Mouse (Mus musculus): ENCODE measurements around the gene Fgr.

Fgr gene

DNA sequence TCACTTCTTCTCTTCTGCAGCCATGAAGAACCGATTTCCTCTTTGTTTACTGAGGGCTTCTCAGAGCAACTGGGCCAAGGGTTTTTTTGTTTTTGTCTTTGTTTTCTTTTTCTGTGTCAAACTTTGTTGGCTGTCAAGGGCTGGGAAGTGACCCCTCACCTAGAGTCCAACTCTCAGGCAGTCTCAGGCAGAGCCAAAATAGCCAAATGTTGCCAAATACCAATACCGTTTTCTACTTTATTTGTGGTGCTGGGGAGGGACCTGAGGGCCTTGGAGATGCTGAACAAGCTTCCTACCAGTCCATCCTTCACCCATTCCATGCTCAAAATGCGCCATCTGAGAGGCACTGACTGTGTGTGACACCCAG is 14.2 kb upstream of the Fgr start:
- no peak for DNase-seq

DNA sequence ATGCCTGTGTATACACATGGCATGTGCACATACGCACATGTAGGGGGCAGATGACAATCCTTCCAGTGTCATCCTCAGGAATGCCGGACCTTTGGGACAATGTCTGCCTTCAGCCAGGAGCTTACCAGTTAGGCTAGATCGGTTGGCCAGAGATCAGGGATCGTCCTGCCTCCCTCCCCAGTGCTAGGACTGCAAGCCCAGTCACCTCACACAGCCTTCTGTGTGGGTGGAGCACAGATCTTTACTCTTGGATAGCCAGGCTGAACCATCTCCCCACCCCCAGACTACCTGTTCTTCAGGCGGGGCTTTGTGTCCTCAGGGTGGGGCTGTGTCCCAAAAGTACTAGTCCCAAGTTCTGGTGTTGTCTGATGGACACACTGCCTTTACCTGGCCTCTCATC is 13.6 kb upstream of the Fgr start:
- no peak for DNase-seq

DNA sequence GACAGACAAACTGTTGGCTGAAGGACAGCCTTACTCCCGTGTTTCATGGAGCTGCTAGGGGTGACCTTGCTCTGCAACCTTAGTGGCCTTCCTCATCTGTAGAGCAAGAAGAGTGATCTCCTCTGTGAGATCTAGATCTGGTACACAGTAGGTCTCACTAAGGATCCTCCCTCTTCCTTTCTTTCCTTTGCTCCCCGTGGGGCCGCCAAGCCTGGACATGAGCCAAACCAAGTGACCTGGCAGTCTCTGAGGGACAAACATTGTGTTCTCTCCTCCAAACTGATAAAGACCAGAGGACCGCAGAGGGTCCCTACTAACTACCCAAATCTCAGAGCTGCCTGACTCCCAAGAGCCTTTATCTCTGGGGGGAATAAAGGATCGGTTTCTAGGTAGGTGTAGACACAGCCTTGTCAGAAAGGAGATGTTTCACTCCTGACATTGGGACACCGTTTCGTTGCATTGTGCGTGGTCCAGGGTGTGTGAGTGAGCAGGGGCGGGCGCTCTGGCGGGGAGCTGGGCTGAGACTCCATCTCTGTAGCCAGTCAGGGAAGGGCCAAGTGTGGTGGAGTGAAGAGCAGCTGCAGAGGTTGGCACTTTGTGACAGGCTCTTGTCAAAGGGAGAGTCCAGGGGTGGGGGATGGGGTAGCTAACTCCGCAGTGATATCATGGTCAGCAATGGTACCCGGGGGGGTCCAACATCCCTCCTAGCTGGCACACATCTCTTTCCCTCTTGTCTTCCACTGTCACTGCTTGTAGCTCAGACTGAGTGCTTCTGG is 12.8 kb upstream of the Fgr start:
- DNase-seq = no peak

DNA sequence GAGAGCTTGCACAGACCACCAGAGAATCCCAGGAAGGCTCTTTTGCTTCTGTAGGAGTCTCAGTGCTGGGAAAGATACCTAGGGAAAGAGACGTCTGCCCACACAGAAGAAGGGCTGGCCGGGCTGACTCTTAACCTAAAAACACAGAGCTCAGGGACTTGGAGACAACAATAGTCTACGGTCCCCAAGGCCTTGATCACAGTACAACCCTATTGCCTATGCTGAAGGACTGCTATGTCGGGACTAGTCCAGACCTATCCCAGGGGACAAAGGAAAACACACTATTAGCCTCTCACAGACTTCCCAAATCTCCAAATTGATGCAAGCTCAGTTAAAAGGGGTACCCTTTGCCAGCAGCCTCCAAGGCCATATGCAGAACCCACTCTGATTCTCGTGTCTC is 12.0 kb upstream of the Fgr start:
- no peak for DNase-seq

DNA sequence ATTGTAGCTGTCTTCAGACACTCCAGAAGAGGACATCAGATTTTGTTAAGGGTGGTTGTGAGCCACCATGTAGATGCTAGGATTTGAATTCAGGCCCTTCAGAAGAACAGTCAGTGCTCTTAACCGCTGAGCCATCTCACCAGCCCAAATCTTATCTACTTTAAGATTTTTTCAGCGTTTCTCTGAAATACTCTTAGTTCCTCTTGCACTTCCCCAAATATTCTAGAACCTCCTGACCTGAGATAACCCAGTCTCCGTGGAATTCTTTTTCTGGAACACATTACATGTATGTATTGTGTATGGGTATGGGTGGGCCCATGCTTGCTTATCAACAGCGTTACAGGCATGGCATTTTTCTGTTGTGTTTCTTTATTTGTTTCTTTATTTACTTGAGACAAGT is 11.3 kb upstream of the Fgr start:
- no peak for DNase-seq

DNA sequence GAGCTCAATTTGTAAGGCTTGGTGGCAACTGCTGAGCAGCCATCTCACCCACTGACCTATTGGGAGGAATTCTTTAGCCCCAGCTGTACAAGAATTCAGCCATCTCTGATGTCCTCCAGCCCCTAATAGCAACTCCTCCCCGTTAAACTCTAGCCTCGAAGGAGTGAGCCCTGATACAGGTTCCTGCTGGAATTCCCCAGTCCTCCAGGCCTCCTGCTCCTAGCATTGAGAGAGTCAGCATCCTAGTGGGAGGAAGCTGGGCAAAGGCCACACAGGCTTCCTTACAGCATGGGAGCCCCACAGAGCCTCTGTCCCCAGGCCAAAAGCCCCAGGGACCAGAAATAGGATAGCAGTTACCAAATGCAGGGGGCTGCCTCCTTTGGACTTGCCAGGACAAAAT is 10.5 kb upstream of the Fgr start:
- no peak for DNase-seq

DNA sequence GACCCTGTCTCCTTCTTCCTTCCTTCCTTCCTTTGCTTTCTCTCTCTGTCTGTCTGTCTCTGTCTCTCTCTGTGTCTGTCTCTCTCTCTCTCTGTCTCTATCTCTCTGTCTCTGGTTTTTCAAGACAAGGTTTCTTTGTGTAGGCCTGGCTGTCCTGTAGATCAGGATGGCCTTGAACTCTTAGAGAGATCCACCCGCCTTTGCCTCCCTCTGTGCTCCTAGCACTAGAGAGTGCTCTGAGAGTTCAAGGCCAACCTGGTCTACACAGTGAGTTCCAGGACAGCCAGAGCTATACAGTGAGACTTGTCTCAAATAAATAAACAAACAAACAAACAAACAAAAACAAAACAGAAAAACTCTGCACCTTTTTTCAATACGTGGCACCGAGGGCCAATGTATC is 9.8 kb upstream of the Fgr start:
- no peak for DNase-seq

DNA sequence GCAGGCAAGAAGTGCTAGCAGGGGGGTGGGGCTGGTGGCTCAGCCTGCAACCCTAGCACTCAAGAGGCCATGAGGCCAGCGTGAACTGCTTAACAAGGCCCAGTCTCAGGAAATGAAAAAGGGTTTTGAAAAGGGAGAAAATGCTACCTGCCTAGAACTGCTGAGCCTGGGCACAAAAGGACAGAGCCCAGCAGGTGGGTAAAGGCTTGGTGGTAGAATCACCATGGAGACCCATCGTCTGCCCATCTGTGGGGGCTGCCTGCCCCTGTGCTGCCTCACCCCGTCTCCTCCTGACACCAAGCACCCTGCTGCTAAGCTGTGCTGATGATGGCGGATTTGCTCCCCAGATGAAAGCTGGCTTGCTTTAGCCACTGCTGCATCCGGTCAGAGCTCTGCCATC is 9.4 kb upstream of the Fgr start:
- DNase-seq = no peak

DNA sequence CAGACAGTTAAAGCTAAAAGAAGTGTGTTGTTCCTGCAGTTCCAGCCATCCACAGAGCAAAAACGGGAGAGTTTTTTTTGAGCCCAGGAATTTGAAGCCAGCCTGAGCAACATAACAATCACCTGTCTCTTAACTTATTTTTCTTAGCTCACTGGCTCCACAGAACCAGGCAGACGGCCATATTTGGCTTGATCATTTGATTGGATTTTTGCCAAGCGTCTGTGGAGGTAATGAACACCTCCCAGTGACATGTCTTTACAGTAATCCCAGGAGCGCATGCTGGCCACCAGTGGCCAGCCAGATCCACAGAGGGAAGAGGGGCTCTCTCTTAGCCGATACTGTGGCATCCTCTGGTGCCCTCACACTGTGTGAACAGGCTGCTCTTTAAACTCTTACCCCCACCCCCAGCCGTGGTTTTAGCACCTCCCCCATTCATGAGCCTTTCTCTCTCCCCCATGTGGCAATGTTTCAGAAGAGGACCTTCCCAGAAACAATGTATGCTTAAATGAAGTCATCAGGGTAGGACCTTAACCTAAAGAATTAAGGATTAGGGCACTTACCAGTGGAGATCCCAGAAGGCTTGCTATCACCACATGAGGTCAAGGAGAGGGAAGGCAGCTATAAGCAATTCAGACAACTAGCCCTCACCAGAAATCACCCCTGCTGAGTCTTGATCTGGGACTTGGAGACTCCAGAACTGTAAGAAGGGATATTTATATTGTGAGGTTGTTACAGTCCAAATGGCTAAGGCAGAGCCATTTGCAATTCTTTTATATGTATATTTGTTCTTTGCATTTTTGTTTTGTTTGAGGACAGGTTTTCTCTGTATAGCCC is 5.6 kb upstream of the Fgr start:
- no peak for DNase-seq

DNA sequence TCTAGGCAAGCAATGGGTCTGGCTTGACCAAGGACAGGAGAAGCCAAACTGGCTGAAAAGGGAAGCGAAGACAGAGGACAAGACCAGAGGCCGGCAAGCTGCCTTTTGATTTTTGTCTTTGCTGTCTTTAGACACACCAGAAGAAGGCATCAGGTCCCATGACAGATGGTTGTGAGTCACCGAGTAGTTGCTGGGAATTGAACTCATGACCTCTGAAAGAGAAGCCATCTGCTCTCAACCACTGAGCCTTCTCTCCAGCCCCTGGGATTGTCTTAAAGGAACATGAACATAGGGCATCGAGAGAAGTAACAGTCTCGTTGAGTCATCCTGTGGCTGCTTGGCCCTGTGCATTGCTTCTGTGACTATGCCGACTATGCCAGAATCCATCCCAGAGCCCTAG is 2.3 kb upstream of the Fgr start:
- no peak for DNase-seq

DNA sequence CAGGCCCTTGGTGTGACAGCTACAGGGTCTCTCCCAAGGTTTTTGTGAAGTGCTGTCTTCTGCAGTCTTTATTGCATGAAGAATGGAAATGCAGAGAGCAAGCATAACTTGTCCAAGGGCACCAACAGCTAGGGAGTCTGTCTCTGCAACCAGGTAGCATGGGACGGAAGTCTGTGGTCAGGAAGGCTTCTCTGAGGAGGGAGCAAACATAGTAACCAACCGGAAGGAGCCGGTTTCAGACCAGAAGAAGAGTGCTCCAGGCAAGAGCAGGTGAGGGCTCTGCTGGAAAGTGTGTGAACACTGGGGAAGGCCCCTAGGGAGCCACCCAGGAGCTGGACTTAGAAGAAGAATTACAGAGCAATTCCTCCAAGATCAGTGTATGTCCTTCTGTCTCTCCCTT is 1.8 kb upstream of the Fgr start:
- DNase-seq = no peak

DNA sequence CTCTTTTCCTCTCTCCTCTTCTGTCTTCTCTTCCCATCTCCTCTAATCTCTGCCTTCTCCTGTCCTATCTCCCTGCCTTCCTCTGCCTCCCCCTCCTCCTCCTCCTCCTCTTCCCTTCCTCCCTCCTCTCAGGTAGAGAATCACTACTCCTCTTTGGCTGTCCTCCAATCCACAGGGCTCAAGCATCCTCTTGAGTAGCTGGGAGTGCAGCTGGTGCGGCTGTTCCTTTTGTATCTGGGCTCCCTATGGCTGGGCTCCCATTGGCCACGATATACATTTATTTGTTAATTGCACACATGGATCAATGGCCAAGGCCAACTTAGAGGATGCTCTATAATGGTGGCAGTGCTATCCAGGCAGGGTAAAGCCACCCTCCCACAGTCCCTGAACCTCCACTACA is 1.3 kb upstream of the Fgr start:
- DNase-seq = no peak

DNA sequence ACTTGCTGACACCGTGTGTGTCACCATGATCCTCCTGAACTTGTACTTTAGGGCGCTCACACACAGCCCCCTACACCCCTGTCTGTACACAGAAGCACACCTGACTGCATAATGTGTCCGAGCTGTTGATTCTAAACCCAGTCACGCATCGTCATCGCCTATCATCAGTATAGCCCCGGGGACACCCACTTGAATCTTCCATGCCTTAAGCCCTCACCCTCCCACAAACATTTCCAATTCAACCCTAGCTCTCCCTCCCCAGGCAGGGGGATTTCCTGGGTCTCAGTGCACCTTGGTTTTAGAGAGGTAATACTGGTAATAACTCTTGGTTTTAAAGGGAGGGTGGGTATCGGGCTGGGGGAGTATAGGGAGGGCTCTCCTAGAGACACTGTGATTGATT is 709 bp upstream of the Fgr start:
- DNase-seq = no peak

DNA sequence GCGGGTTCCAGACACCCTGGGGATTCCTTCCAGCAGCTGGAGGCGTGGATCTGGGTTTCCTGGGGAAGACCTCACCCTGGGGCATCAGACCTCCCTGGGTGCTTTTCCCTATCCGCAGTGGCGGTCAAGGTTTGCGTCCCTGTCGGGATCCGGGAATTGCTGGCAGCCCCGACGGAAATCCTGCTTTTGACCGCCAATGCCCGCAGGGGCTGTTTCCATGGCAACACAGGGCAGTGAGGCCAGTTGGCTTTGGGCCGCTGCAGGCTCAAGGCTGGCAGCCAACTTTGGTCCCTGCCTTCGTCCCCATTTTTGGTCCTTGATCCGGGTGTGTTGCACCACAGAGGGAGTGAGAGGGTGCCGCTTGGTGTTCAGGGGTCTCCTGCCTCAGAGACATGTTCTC is 1.0 kb downstream of the Fgr start:
- peak; percentile 66 to 75 for DNase-seq

DNA sequence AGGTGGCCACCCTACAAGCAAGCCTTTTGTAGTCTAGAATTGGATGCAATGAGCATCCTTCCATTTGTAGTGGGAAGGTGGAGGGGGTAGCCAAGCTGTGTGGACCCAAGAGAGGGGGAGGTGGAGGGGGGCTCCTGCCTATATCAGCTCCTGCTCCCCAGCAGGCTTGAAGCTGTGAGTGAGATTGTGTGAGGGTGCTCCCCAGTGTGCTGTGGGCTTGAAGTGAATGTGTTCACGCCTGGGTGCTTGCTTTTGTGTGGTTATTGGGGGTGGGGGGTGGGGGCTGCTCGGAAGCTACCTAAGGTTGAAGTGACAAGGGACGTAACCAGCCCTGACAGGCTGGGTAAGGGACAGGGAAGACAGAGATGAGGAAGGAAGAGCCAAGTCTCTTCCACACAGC is 1.9 kb downstream of the Fgr start:
- DNase-seq = no peak

DNA sequence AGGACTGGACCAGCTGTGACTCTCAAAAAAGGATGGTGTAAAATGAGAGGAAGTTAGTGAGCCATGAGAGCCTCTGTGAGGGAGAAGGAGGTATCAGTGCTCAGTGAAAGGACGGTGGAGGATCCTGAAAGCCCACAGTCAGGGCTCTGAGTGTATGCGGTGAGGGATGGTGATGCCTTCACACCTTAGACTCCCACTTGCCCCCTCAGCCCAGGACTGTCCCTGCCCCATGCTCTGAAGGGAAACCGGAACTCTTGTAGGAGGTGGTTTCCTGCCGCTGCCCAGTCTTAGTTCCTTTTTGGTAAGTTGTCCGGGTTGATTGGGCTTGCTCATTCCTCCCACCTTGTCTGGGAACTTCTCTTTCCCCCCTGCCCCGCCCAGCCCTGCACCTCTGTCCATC is 2.8 kb downstream of the Fgr start:
- no peak for DNase-seq

DNA sequence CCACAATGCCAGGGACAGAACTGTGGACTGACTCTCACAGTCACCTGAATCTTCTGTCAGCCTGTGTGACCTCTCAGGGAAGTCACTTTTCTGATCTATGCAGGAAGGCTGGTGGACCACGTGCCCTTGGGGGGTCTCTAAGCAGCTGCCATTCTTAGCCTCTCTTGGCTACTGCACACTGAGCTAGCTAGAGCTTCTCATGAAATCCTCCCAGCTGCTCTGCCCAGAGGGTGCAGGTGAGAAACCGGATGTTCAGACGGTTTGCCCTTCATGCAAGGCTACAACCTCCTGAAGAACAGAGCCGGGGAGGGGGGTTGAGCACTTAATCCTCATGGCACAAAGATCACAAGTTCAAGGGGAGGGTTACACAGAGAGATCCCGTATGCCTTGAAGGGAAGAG is 3.7 kb downstream of the Fgr start:
- no peak for DNase-seq

DNA sequence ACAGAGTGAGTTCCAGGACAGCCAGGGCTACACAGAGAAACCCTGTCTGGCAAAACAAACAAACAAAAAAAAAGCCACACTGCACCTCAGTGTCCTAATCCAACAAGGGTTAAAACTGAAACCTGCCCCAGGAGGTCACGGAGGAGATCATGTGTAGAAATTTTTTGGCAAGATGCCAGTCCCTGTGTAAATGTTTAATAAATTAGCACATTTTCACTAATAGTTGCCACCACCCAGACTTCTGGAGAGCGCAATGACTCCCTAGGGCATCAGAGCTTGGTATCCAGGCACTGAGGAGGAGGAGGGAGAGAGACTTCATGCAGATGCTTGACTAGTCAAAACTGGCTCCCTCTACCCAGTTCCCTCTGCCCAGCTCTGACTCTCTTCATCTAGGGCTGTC is 5.3 kb downstream of the Fgr start:
- no peak for DNase-seq

DNA sequence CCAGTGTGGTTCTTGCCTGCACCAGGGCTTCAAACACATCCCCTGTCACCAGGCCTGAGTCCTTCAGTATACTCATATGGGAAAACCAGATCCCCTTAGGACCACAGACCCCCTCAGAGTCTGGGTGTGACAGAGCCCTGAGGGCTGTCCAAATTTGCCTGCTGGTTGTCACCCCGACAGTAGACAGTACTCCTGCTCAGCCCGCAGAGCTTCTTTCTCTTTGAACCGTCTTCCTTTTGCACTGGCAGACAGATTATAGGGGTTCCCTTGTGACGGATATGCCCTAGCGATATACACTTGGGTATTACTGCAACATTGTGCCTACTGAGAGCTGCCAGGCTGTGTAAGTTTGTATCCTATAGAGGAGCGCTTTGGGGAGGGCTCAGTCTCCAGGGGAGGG is 7.7 kb downstream of the Fgr start:
- no peak for DNase-seq

DNA sequence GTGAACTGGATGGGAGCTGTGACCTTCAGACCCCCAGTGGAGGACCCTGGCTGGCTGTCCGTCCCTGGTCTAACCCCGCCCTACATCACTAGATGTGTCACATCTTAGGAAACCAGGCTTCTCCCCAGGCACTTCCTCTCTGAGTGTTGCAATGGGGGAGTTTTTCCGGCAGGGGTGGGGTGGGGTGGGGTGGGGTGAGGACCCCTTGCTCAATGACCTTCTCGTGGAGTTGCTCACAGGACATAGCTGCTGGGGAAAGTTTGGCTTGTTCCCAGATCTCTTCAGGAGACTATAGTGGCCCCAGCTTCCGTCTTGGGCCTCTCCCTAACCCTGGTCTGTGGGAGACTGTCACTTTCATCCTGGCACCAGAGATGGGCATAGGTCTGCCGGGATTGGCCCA is 9.1 kb downstream of the Fgr start:
- DNase-seq = no peak

DNA sequence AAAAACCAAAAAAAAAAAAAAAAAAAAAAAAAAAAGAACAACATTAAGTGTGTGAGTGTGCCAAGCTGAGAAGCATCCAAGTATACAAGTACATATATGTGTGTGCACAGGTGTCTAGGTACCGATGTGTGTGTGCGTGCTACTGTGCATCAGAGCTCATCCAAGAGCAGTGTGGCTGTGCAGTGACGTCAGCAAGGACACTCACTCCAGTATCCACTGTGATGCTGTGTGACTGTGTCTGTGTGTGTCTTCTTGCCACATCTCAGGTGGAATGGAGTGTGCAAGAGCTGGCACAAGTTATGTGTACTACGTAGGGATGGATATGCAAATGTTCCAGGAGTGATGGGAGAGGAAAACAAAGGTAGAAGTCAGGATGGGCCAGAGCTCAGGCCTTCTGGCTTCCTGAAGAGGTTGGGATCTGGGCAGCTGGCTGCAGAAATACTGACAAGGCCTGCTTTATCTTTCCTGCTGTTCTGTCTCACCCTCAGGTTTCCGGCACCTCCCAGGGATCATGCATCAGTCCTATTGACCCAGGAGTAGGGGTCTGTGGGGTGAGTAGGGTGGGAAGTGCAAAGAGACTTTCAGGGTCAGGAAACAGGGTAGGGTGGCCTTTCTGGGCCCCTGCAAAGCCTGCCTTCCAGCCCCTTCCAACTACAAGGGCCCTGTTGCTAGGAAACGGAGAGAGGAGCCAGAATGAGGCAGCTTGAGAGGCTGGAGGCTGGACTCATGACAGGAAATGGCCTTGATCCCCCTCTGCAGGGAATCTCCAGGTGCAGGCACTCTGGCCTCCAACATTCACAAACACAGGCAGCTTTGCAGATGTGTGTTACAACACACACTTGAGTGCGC is 10.0 kb downstream of the Fgr start:
- DNase-seq = no peak

DNA sequence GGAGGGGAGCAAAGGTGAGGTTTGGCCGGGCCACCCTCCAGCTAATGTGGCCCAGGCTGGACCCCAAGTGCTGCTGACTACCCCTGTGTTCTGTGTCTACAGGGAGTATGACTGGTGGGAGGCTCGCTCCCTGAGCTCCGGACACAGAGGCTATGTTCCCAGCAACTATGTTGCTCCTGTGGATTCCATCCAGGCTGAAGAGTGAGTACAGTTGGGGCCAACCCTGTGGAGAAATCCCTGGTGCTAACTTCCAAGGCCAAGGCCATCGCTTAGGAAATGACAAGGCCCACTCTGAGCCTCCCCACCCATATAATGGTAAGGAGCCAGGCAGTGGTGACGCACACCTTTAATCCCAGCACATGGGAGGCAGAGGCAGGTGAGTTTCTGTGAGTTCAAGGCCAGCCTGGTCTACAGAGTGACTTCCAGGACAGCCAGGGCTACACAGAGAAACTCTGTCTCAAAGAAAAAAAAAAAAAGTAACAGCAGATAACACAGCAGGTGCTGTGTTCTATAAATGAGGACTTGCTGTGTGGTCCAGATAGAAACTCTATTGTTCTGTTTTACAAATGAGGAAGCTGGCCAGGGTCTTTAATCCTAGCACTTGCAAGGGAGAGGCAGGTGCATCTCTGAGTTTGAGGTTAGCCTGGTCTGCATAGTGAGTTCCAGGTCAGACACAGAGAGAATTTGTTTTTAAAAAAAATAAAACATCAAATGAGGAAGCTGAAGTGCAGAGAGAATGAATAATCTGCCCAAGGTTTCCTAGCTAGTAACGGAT is 14.9 kb downstream of the Fgr start:
- DNase-seq = no peak

DNA sequence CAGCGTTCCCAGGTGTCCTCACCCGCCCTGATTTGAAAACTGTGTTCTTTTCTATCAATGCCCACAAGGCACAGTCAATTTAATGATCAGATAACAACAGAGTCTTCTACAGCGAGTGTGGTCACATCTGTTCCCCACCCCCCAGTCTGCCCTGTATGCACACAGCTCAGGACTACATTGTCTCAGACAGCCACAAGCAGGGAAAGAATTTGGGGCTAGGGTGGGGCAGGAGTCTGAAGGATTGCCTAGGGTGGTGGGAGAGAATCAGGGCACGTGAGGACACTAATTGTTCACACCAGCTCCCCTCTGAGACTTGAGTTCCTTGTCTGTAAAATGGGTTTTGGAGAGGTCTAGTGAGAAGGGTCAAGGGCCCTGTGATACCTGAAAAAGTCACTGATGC is 19.7 kb downstream of the Fgr start:
- no peak for DNase-seq

All from cerebellum, adult 18-20 months (tissue).